Mouse (Mus musculus): ENCODE data around the gene Dhrs3. TPM values are rescaled to one million over a fixed set of nuclear protein-coding genes. Genes with fewer than 3 reads are reported as not detected.

Dhrs3 gene
- polyA plus RNA-seq, 1 experiment: 322 TPM

DNA sequence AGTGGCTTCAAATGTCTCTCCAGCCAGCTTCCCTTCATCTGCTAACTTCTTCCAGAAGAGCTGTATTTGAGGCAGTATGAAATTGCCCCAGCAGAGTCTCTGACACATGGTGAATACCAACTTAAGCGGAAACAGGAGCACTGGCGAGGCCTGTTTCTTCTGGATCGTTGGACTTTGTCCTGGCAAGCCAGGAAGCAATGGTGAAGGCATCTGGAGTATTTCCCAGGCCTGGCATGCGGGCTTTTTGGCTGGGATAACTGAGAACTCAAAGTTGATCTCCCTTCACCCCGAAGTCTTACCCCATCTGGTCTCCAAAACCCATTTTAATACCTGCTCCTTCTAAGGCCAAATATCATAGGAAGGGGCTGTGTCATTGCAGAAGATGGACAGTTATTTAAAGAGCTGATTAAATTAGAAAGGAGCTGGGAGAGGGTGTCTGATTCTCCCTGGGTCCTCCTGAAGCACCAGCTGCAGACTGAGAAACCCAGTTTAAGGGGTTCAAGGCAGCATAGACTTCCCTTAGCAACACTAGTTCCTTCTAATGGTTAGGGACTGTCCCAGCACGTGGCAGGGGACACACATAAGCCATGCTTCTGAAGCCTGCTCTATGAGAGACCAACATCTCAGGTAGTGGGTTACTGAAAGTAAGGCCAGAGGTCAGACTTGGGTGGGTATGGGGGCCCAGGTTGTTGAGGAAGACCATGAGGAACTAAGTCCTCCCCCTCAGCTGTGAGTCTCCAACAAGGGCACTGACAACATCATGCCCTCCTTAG lies 80.5 kb downstream of the Dhrs3 start:
- H3K27ac ChIP-seq (ENCODE audit: insufficient read depth, low read depth, low read length): peak overlapping the region; percentile 36
- H3K27me3 ChIP-seq (replicated peaks; ENCODE audit: control insufficient read depth, insufficient read depth, low read length): no peaks in the 10 kb centered on the region
- TF ChIP-seq CTCF (conservative IDR thresholded peaks at IDR 0.05; ENCODE audit: insufficient read depth, insufficient read length, low read depth, low read length) (no peak), POLR2A (IDR thresholded peaks at IDR 0.05; ENCODE audit: low read depth, low read length) (no peak)
- H3K36me3 ChIP-seq (ENCODE audit: control insufficient read depth, insufficient read depth, low read length): no peaks in the 10 kb centered on the region; the same call in 1 of the 2 replicates
- H3K4me1 ChIP-seq (ENCODE audit: control insufficient read depth, insufficient read depth, low read length): peaks cover 28% of the 10 kb centered on the region
- no peak overlapping the region for H3K4me3 ChIP-seq (ENCODE audit: insufficient read depth, low read depth, low read length)
- WGBS: 43% methylated on average over 6 of the region's 6 CpGs
- peak; percentile 91 for DNase-seq

GRCm38 (mm10) chr4:144974458-144974857 lies 81.8 kb downstream of the Dhrs3 start:
- no peak for DNase-seq
- no peaks in the 10 kb centered on the region for H3K27me3 ChIP-seq (replicated peaks; ENCODE audit: control insufficient read depth, insufficient read depth, low read length)
- WGBS: 72% methylated on average over 3 of the region's 3 CpGs
- H3K27ac ChIP-seq (ENCODE audit: insufficient read depth, low read depth, low read length): no peak overlapping the region
- TF ChIP-seq CTCF (conservative IDR thresholded peaks at IDR 0.05; ENCODE audit: insufficient read depth, insufficient read length, low read depth, low read length) (no peak), POLR2A (IDR thresholded peaks at IDR 0.05; ENCODE audit: low read depth, low read length) (no peak)
- no peaks in the 10 kb centered on the region; the same call in 1 of the 2 replicates for H3K36me3 ChIP-seq (ENCODE audit: control insufficient read depth, insufficient read depth, low read length)
- H3K4me1 ChIP-seq (ENCODE audit: control insufficient read depth, insufficient read depth, low read length): peaks cover 20% of the 10 kb centered on the region
- no peak overlapping the region for H3K4me3 ChIP-seq (ENCODE audit: insufficient read depth, low read depth, low read length)

GRCm38 (mm10) chr4:144975505-144975904 lies 82.9 kb downstream of the Dhrs3 start:
- Histone ChIP-seq H3K36me3 (ENCODE audit: control insufficient read depth, insufficient read depth, low read length) (no peaks in the 10 kb centered on the region), H3K4me1 (ENCODE audit: control insufficient read depth, insufficient read depth, low read length) (peaks cover 20% of the 10 kb centered on the region), H3K27me3 (replicated peaks; ENCODE audit: control insufficient read depth, insufficient read depth, low read length) (no peaks in the 10 kb centered on the region), H3K4me3 (ENCODE audit: insufficient read depth, low read depth, low read length) (no peak overlapping the region), H3K27ac (ENCODE audit: insufficient read depth, low read depth, low read length) (no peak overlapping the region)
- 56% methylated on average over 2 of the region's 2 CpGs for WGBS
- DNase-seq: no peak
- TF ChIP-seq CTCF (conservative IDR thresholded peaks at IDR 0.05; ENCODE audit: insufficient read depth, insufficient read length, low read depth, low read length) (no peak), POLR2A (IDR thresholded peaks at IDR 0.05; ENCODE audit: low read depth, low read length) (no peak)

DNA sequence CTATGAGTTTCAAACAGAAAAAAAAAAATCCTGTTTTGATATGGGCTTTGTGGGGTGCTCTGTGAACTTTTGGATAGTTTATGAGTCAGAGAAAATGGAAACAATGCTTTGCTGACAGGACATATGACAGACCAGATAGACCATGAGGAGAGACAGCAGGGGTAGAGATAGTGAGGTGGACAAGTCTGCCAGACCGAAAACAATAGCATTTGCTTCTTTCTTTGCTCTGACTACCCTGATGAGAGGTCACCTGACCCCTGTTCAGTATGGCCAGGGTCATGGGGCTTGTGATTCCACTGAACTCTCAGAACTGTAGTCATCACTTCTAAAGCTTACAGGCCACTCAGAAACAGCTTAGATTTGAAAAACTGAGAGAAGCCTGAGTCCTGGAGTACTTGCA lies 84.4 kb downstream of the Dhrs3 start:
- Histone ChIP-seq H3K27me3 (replicated peaks; ENCODE audit: control insufficient read depth, insufficient read depth, low read length) (no peaks in the 10 kb centered on the region), H3K36me3 (ENCODE audit: control insufficient read depth, insufficient read depth, low read length) (no peaks in the 10 kb centered on the region), H3K4me1 (ENCODE audit: control insufficient read depth, insufficient read depth, low read length) (peaks cover 27% of the 10 kb centered on the region), H3K27ac (ENCODE audit: insufficient read depth, low read depth, low read length) (no peak overlapping the region), H3K4me3 (ENCODE audit: insufficient read depth, low read depth, low read length) (no peak overlapping the region)
- TF ChIP-seq CTCF (conservative IDR thresholded peaks at IDR 0.05; ENCODE audit: insufficient read depth, insufficient read length, low read depth, low read length): no peak
- no peak for TF ChIP-seq POLR2A (IDR thresholded peaks at IDR 0.05; ENCODE audit: low read depth, low read length)
- WGBS: 79% methylated on average over 1 of the region's 1 CpGs
- DNase-seq: no peak

Other genes starting within 250 kb of the Dhrs3 start
- not detected in 2 replicates for gene Gm436, start 206.5 kb upstream of the Dhrs3 start, polyA plus RNA-seq (2012; rRNA removed)
- not detected in 2 replicates for gene Gm13178, start 171.4 kb upstream of the Dhrs3 start, polyA plus RNA-seq (2012; rRNA removed)
- gene Gm438, start 106.2 kb upstream of the Dhrs3 start, polyA plus RNA-seq (2012; rRNA removed): not detected in 2 replicates